Mouse (Mus musculus) CH12.LX (cell line): Measurements from ENCODE around the gene Scp2. TPM values are rescaled to one million over a fixed set of nuclear protein-coding genes. Genes with fewer than 3 reads are reported as not detected.

Experiments used
- DNase-seq: peaks from one replicate; pipeline ENCODE4 v3.0.0-alpha.2; 2013; ENCODE audit errors: extremely low read depth
- H3K27ac ChIP-seq: 2 replicates; pipeline ENCODE4 v1.5.1; 2012; ENCODE audit warnings: low read depth, mild to moderate bottlenecking, control low read depth, moderate library complexity; ENCODE audit not compliant: insufficient read depth
- H3K27me3 ChIP-seq: replicated peaks from 2 replicates; pipeline ENCODE3; 2012; ENCODE audit warnings: inconsistent platforms
- H3K36me3 ChIP-seq, 2 experiments: replicated peaks in 1 of 2; 2 replicates each; pipeline versions ENCODE3 to v1.6.1; 2012; ENCODE audit warnings: inconsistent platforms in 1 of 2, low read length in 1 of 2, mild to moderate bottlenecking in 1 of 2, mixed read lengths in 1 of 2, moderate library complexity in 1 of 2; ENCODE audit not compliant: control insufficient read depth in 1 of 2, insufficient read depth in 1 of 2
- H3K4me1 ChIP-seq, 2 experiments: 2 replicates each; pipeline ENCODE4 v1.6.1; 2012; ENCODE audit warnings: inconsistent platforms in 1 of 2, moderate library complexity in 1 of 2; ENCODE audit not compliant: insufficient read depth in 2 of 2, control insufficient read depth in 1 of 2
- H3K4me2 ChIP-seq: 2 replicates; pipeline ENCODE4 v1.6.1; 2012; ENCODE audit warnings: low read depth, mild to moderate bottlenecking, control low read depth; ENCODE audit not compliant: poor library complexity, insufficient read depth, severe bottlenecking
- H3K4me3 ChIP-seq, 3 experiments: fragments of 150-350 bp in 1 of 3; sonication (generic) in 1 of 3; replicated peaks in 1 of 3; 2 replicates each; pipeline versions ENCODE3 to v1.5.1; 2011 to 2012; ENCODE audit warnings: low read depth in 2 of 3, low read length in 2 of 3, mild to moderate bottlenecking in 2 of 3, moderate library complexity in 2 of 3, control low read depth in 1 of 3, improper control_type of control experiment in 1 of 3, inconsistent platforms in 1 of 3, mixed read lengths in 1 of 3; ENCODE audit not compliant: poor library complexity in 1 of 3
- H3K79me2 ChIP-seq: replicated peaks from 2 replicates; pipeline ENCODE4 v1.6.1; 2012; ENCODE audit warnings: mild to moderate bottlenecking, moderate library complexity; ENCODE audit not compliant: control insufficient read depth, poor library complexity, insufficient read depth, severe bottlenecking; ENCODE audit errors: extremely low read depth
- H3K9ac ChIP-seq: 2 replicates; pipeline ENCODE4 v1.6.1; 2012; ENCODE audit warnings: low read depth, mild to moderate bottlenecking, control low read depth, moderate library complexity; ENCODE audit not compliant: insufficient read depth
- H3K9me3 ChIP-seq: replicated peaks from 2 replicates; pipeline ENCODE3; 2012; ENCODE audit warnings: low read length, inconsistent platforms, mixed read lengths
- BHLHE40 ChIP-seq: IDR thresholded peaks from 2 replicates; pipeline ENCODE4 v1.6.1; 2011; ENCODE audit warnings: mild to moderate bottlenecking, low read depth, low read length, improper control_type of control experiment
- CHD2 ChIP-seq: IDR thresholded peaks from 2 replicates; pipeline ENCODE4 v1.6.1; 2011; ENCODE audit warnings: low read length, improper control_type of control experiment
- CTCF ChIP-seq, 2 experiments: IDR thresholded peaks in 1 of 2; conservative IDR thresholded peaks in 1 of 2; 2 replicates each; pipeline ENCODE4 v1.5.1; 2011 to 2012; ENCODE audit warnings: low read depth in 2 of 2, low read length in 2 of 2, improper control_type of control experiment in 1 of 2, inconsistent platforms in 1 of 2, mild to moderate bottlenecking in 1 of 2, moderate library complexity in 1 of 2
- ELF1 ChIP-seq: IDR thresholded peaks from 2 replicates; pipeline ENCODE4 v1.6.1; 2014; ENCODE audit warnings: low read depth, mild to moderate bottlenecking, inconsistent platforms, low read length, improper control_type of control experiment
- EP300 ChIP-seq: IDR thresholded peaks from 2 replicates; pipeline ENCODE4 v1.6.1; 2011; ENCODE audit warnings: low read length, improper control_type of control experiment
- HCFC1 ChIP-seq: IDR thresholded peaks from 2 replicates; pipeline ENCODE4 v1.6.1; 2012; ENCODE audit warnings: low read depth, mild to moderate bottlenecking, inconsistent platforms, low read length, improper control_type of control experiment
- IRF4 ChIP-seq: IDR thresholded peaks from 2 replicates; pipeline ENCODE4 v1.6.1; 2014; ENCODE audit warnings: low read depth, mild to moderate bottlenecking, inconsistent platforms, low read length, improper control_type of control experiment
- JUND ChIP-seq: conservative IDR thresholded peaks from 2 replicates; pipeline ENCODE4 v1.6.1; 2011; ENCODE audit warnings: low read depth, low read length, improper control_type of control experiment
- KAT2A ChIP-seq: IDR thresholded peaks from 2 replicates; pipeline ENCODE4 v1.6.1; 2012; ENCODE audit warnings: low read length, improper control_type of control experiment, inconsistent platforms; ENCODE audit not compliant: insufficient replicate concordance
- MAX ChIP-seq: IDR thresholded peaks from 2 replicates; pipeline ENCODE4 v1.6.1; 2011; ENCODE audit warnings: low read length, improper control_type of control experiment
- MAZ ChIP-seq: IDR thresholded peaks from 2 replicates; pipeline ENCODE4 v1.6.1; 2012; ENCODE audit warnings: low read depth, mild to moderate bottlenecking, inconsistent platforms, low read length, improper control_type of control experiment, moderate library complexity
- MXI1 ChIP-seq: IDR thresholded peaks from 2 replicates; pipeline ENCODE4 v1.6.1; 2011; ENCODE audit warnings: mild to moderate bottlenecking, low read depth, low read length, improper control_type of control experiment
- MYC ChIP-seq: IDR thresholded peaks from 2 replicates; pipeline ENCODE4 v1.6.1; 2011; ENCODE audit warnings: low read depth, mild to moderate bottlenecking, improper control_type of control experiment, low read length
- NELFE ChIP-seq: IDR thresholded peaks from 2 replicates; pipeline ENCODE4 v1.6.1; 2011; ENCODE audit warnings: low read depth, low read length, improper control_type of control experiment
- NRF1 ChIP-seq: IDR thresholded peaks from 2 replicates; pipeline ENCODE4 v1.6.1; 2014; ENCODE audit warnings: low read depth, mild to moderate bottlenecking, inconsistent platforms, low read length, improper control_type of control experiment, moderate library complexity
- POLR2A ChIP-seq: IDR thresholded peaks from 2 replicates; pipeline ENCODE4 v1.6.1; 2011; ENCODE audit warnings: low read depth, mild to moderate bottlenecking, improper control_type of control experiment, low read length
- RCOR1 ChIP-seq: conservative IDR thresholded peaks from 2 replicates; pipeline ENCODE4 v1.6.1; 2012; ENCODE audit warnings: low read depth, mild to moderate bottlenecking, inconsistent platforms, low read length, improper control_type of control experiment
- SMC3 ChIP-seq: IDR thresholded peaks from 2 replicates; pipeline ENCODE4 v1.6.1; 2011; ENCODE audit warnings: low read depth, low read length, improper control_type of control experiment
- TCF12 ChIP-seq: IDR thresholded peaks from 2 replicates; pipeline ENCODE4 v1.6.1; 2014; ENCODE audit warnings: low read depth, mild to moderate bottlenecking, inconsistent platforms, low read length, improper control_type of control experiment
- ZKSCAN1 ChIP-seq: IDR thresholded peaks from 2 replicates; pipeline ENCODE4 v1.6.1; 2012; ENCODE audit warnings: low read depth, inconsistent platforms, low read length, improper control_type of control experiment, borderline replicate concordance
- ZNF384 ChIP-seq: IDR thresholded peaks from 2 replicates; pipeline ENCODE4 v1.6.1; 2012; ENCODE audit warnings: low read depth, low read length, improper control_type of control experiment, inconsistent platforms
- dilution Hi-C: fragments of 300-500 bp; cut with MboI; formaldehyde crosslinking; loops from 2 replicates; pipeline ENCODE4 v1.14.3; 2020; ENCODE audit warnings: low sequenced_read_pairs; ENCODE audit not compliant: extremely low pct_unique_long_range_greater_than_20kb, extremely low pct_ligation_motif_present
- in situ Hi-C: fragments of 300-500 bp; cut with MboI; formaldehyde crosslinking; loops from 3 replicates; pipeline ENCODE4 v1.14.3; 2019; ENCODE audit warnings: low sequenced_read_pairs, low pct_ligation_motif_present, low pct_unique_long_range_greater_than_20kb, mixed read lengths
- polyA plus RNA-seq: library from polyadenylated mRNA; unstranded; fragments of >175 nt; gene quantifications from 2 replicates; pipeline ENCODE4 v1.2.1, GENCODE M21; 2012; ENCODE audit warnings: low read depth; ENCODE audit not compliant: insufficient read length
- total RNA-seq, 2 experiments: library from RNA; depleted of rRNA; stranded (reverse); fragments of 300-350 nt in 1 of 2; fragments of >200 nt in 1 of 2; gene quantifications; 2 replicates each; pipeline ENCODE4 v1.2.3; 2012 to 2014

Scp2 gene
- total and polyA plus RNA-seq, 3 experiments: 65.0 to 127 (median 97.8) TPM

GRCm38 (mm10) chr4:108065176-108065844, 79.5 kb downstream of the Scp2 start:
- Histone ChIP-seq H3K9ac (no peak overlapping the region), H3K79me2 (peaks cover 3% of the 10 kb centered on the region), H3K27me3 (no peaks in the 10 kb centered on the region), H3K27ac (no peak overlapping the region), H3K4me3 (no peak overlapping the region), H3K4me2 (no peak overlapping the region), H3K4me1 (peaks cover 0 to 40% of the 10 kb centered on the region in 2 experiments; a peak in 2 of 4 replicates), H3K9me3 (peaks cover 2% of the 10 kb centered on the region), H3K36me3 (peaks cover 14 to 70% of the 10 kb centered on the region in 2 experiments)
- dilution Hi-C loops (no loop called here), in situ Hi-C loops (no loop called here)
- DNase-seq: no peak
- no peak for TF ChIP-seq MYC
- TF ChIP-seq KAT2A: no peak
- no peak for TF ChIP-seq POLR2A
- TF ChIP-seq NELFE: no peak
- no peak for TF ChIP-seq ZKSCAN1
- no peak for TF ChIP-seq SMC3
- TF ChIP-seq JUND: no peak
- TF ChIP-seq CTCF (conservative IDR thresholded peaks at IDR 0.05 in 1 of 2, IDR thresholded peaks at IDR 0.05 in 1 of 2; ENCODE audit: low read depth in 2 of 2, low read length in 2 of 2): no peak
- TF ChIP-seq ZNF384: no peak
- TF ChIP-seq, all 38 proteins: peak for 0

GRCm38 (mm10) chr4:108063616-108064015, 81.2 kb downstream of the Scp2 start:
- Histone ChIP-seq H3K4me2 (no peak overlapping the region), H3K4me3 (no peak overlapping the region), H3K9me3 (peaks cover 2% of the 10 kb centered on the region), H3K27ac (no peak overlapping the region), H3K36me3 (peaks cover 21 to 78% of the 10 kb centered on the region in 2 experiments), H3K79me2 (peaks cover 2% of the 10 kb centered on the region; the same call in 1 of the 2 replicates), H3K9ac (no peak overlapping the region), H3K27me3 (no peaks in the 10 kb centered on the region), H3K4me1 (peaks cover 10 to 41% of the 10 kb centered on the region in 2 experiments)
- TF ChIP-seq JUND: no peak
- no peak for TF ChIP-seq EP300
- no peak for TF ChIP-seq ELF1
- TF ChIP-seq CHD2: no peak
- TF ChIP-seq MXI1: no peak
- no peak for TF ChIP-seq BHLHE40
- no peak for TF ChIP-seq NRF1
- no peak for TF ChIP-seq IRF4
- no peak for TF ChIP-seq MYC
- TF ChIP-seq MAX: no peak
- TF ChIP-seq RCOR1: no peak
- TF ChIP-seq KAT2A: no peak
- TF ChIP-seq NELFE: no peak
- TF ChIP-seq MAZ: no peak
- TF ChIP-seq CTCF (conservative IDR thresholded peaks at IDR 0.05 in 1 of 2, IDR thresholded peaks at IDR 0.05 in 1 of 2; ENCODE audit: low read depth in 2 of 2, low read length in 2 of 2): no peak
- TF ChIP-seq TCF12: no peak
- no peak for TF ChIP-seq HCFC1
- no peak for TF ChIP-seq ZKSCAN1
- DNase-seq: no peak
- dilution Hi-C loops (no loop called here), in situ Hi-C loops (no loop called here)
